Mouse (Mus musculus): ENCODE data around the gene Abcg1.

The Abcg1 gene

DNA sequence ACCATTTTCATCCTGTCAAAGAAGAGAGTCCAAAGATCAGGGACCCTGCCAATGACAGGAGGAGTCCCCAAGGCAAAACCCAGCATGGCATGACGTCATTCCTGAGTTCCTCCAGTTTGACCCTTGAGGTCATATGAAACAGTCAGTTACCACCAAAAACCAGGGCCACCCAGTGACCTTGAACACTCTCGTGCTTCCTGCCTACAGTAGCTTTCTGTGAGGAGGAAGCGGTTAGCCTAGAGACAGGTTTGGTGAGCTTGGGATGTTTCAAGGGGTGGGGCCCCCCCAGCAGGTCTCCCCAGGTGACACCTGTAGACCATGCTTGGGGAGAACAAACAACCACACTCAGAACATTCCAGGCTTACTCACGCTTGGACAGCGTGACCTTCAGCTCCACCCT, 20.1 kb downstream of the Abcg1 start:
- intact Hi-C loops (cut with DNase I), result no loop called here

DNA sequence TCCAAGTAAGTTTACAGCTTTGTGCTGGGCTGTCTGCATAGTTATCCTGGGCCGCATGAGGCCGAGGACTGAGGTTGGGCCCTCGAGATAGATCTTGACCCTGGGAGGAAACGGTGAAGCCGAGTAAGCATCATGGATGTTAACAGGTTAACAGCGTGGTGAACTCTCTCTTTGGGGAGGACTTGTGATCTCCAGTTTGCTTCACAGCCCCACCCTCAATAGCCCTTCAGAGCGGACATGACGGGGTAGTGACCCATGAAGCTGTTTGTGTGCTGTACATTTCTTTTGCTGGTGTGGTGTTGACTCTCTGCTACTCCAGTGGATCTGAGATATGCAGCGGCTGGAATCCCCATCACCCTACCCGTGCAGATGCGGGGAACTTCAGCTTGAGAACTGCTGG, 21.1 kb downstream of the Abcg1 start:
- intact Hi-C loops (cut with DNase I), result no loop called here

DNA sequence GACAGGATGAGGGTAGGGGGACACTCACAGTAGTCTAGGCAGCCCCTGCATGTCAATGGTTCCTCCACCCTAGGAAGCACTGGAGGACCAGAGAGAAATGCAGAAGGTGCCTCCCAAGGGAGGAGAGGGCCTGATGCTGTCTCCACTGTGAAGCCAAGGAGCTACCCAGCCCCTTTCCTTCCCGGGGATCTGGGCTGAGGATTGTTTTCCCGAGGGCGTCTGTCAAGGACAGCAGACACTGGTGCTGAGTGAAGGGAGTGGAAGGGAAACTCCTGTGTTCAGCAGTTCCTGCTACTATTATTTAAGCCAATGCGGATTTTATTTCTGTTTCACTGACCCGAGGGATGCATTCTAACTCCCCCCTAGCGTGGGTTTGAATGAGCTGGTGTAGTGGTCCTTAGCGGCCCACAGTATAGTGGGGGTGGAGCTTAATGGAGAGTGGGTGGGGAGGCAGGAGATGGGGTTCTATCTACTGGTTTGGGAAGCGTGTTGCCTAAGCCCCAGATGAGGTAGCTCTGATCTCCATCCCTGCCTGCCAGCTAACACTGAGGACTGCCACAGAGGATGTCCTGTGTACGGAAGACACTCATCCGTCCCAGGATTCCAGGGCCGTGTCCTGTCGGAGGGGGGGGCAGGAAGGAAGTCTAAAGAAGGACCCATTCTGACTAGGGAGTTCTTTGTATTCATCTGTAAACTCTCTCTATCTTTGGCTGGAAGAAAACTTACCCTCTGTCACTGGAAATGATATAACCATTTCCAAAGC, 21.8 kb downstream of the Abcg1 start:
- intact Hi-C loops (cut with DNase I), result no loop called here

DNA sequence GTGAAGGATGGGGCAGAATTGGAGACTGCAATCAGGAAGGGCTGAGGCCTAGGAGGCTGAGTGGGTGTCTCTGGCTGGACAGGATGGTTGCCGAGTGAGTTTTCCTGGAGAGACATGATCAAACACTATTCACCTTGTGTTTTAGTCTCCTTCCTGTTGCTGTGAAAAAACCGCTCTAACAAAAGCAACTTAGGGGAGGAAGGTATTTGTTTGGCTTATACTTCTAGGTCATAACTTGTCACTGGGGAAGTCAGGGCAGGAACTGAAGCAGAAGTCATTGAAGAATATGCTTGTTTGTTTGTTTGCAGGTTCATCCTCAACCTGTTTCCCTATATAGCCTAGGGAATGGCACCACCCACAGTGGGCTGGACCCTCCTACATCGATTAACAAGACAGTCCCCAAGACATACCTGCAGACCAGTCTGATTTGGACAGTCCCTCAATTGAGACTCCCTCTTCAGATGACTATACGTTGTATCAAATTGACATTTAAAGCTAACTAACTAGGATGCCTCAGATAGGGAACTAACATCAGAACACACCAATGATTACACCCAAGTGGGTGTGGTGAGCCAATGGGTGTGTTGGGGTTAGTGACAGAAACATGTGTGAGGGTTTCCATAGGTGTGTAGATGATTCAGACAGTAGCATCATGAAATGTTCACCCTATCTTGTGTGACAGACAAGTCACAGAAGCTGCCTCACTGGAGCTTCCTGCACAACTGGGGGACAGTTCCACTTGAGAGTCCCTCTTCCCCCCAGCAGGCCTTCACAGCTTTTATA, 25.0 kb downstream of the Abcg1 start:
- intact Hi-C loops (cut with DNase I), result no loop called here

DNA sequence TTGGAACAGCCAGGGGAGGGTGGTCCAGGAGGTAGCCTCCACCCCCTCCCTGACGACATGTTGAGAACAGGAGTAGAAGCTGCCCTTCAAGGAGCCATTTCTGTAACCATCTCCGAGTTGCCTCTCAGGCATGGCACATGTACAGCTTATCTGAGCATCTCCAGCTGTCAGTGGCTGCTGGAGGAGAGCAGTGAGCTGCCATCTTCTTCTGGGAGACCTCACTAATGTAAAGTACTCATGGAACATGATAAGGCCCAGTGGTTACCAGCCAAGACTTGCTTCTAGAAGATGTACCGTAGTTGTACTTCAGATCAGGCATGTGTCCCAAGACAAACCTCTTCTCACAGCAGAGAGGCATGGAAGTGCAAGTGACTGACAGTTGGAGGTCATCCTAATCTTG, 28.0 kb downstream of the Abcg1 start:
- intact Hi-C loops (cut with DNase I), result no loop called here

DNA sequence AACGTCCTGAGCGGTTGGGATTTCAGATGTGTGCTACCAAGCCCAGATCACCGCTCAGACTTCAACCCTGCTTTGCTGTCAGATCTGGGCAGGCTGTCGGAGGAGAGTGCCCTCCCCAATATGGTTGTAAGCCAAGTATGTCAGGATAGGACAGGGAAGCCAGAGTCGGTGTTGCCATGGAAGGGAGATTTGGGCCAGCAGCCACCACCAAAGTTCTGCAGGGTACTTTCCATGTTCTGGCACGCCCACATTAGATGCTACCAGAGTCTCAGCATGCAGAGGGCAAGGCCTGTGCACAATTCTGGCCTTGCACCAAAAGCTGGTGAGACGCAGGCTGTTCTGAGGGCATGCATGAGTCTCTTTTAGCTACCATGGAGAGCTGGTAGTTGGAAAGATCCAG, 28.7 kb downstream of the Abcg1 start:
- intact Hi-C loops (cut with DNase I), result no loop called here

DNA sequence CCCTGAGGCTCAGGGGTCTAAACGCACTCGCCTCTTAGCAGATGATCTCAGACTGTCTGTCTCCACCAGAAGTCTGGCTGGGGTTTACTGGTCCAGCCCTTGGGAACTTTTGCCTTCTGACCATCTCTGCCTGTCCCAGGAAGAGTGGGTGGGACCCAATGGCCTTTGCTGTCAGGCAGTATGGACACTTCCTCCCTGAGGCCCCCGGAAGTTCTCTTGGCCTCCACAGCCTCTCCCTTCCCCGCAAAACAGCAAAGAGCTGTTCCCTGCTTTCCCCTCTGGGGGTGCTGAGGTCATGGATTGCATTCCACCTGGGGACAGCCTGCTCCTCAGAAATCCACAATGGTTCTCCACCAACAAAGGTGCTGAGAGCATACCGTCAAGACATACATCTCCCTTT, 31.2 kb downstream of the Abcg1 start:
- intact Hi-C loops (cut with DNase I), result no loop called here

DNA sequence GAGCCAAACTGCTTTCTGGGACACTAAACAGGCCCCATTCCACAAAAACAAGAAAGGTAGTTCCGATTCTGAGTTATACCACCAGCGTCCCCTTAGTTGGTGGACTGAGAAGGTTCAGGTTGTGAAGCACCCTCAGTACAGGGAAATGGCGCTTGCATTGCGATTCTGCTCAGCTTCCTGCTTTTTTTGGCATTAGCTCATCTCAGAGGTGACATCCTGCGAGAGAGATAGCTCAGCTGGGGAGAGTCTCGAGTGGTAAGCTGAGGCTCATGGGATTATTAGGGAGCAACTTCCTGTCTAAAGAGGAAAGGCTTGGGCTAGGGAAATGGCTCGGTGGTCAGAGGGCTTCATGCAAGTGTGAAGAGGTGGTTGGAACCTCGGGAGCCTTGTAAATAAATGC, 32.4 kb downstream of the Abcg1 start:
- intact Hi-C loops (cut with DNase I), result no loop called here

DNA sequence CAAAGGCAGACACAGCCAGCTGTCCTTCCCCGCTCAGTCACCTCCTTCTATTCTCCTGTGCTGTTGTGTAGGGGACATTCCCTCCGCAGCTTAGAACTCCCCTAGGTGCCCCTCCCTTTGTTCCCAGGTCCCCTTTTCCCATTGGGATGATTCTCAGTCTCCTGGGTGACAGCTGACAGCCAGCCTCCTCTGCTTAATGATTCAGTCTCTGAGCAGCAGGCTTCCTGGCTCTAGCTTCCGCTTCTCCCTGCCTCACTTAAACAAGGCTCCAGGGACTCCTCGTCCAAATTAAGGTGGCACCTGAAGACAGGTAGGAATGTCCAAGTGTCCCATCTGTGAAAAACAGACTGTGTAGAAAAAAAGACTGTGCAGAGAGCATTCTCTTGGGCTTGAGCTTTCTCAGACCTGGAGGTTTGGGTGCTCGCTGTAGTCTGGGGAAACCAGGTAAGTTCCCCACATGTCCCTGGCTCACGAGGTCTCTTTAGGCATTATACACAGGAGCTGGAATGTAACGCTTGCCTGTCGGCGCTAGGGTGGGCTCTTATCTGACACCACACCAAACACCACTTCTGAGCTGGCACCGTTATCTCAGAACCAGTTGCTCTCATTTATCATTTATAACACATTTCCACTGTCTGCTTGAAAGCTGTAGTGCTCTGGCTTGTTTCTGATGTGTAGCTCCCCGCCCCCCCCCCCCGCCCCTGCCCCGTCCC, 33.7 kb downstream of the Abcg1 start:
- intact Hi-C loops (cut with DNase I), result no loop called here

DNA sequence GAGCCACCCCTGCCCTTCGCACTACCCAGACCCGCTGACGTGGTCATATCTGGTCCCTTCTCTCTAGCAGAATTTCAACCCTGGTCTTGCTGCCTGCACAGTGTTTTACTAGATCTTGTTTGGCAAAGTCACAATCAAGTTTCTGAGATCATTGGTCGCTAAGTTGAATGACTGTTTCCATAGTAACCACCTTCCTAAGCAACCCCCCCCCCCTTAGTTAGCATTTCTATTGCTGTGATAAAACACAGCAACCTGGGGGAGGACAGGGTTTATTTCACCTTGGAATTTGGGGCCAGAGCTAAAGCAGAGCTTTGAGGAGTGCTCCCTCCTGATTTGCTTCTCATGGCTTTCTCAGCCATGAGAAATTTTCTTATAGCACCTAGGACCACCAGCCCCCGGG, 37.3 kb downstream of the Abcg1 start:
- intact Hi-C loops (cut with DNase I), result no loop called here

DNA sequence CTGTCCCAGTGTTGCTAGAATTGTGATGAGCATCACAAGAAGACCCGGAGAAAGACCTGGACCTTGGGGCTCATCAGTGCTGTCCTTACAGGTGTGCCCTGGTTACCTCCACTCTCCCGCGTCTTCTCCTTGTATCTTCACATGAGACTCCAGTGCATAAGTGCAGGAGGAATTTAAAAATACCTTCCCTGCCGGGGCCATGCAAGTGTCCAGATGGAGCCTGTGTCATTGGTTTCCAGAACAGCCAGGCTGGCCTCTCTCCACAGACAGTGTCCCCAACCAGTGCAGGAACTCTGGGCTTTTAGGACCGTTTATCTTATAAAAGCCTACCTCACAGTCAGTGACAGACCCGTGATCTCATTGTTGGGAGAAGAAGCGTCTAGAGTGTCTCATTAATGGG, 38.1 kb downstream of the Abcg1 start:
- intact Hi-C loops (cut with DNase I), result no loop called here

DNA sequence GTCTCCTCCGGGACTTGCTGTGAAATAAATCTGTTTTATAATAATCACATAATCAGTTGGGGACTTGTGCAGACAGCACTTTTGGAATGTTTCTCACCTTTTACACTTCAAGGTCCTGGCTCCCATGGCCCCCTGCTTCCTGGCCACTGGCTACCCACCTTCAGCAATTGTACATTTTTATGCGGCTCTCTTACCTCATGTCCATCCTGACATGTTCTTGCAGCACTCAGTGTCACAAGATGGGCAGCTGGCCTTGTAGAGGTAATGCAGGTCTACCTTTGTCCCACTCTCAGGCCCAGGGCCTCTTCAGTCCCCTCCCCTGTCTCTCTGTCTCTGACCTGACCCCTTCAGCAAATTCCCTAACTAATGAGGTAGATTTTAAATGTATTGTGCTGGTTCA, 39.4 kb downstream of the Abcg1 start:
- intact Hi-C loops (cut with DNase I), result no loop called here

DNA sequence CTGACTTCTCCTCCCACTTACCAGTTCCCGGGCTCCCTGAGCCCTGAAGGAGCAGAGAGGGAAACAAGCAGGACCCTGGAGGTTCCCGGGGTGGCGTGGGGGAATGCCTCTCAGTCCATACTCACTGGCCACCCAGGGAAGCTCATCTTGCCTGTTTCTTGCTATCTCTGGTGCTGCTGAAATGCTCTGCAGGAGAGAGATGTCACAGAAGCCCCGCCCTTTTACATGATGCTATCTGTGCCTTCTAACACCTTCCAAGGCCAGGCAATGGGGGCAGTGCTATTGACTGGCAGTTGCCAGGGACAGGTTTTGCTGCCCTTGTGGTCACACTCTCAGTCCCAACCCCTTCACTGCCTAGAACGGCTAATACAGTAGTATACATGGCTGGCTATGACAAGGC, 41.3 kb downstream of the Abcg1 start:
- intact Hi-C loops (cut with DNase I), result no loop called here

DNA sequence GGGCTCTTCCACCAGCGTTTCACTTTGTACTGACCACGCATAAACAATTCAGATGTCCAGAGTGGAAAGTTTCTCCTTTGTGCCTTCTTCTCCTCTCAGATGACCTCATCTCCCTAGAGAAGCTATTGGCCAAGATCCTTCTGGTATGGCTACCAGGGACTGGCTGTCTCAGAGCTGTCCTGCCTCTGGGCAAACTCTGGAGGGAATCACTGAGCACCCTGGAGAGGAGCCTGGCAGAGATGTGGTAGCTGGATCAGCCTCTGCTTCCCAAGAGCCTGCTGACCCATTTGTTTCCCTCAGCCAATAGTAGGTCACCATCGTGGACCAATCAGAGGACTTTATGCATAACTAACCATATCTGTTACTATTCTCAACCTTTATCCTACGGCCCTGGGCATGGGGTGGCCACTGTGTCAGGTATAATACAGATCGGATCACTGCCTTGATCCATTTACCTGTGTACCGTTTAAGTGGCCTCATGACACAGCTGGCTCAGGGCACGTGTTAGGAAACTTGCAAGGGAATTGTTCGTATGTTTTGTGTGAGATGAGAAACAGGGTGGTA, 45.6 kb downstream of the Abcg1 start:
- intact Hi-C loops (cut with DNase I), result no loop called here

DNA sequence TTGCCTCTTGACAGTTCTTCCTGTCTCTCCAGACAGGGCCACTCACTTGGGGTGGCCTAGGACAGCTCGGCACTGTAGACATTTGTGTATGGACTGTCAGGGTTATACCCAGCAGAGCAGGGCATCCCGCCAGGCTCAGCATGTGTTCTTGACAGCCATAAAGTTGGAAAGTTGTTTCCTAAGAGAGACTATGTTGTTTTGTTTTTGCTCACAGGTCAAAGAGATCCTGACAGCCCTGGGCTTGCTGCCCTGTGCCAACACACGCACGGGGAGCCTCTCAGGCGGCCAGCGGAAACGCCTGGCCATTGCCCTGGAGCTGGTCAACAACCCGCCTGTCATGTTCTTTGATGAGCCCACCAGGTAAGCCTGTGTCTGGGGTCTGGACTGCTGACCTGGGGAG, 46.3 kb downstream of the Abcg1 start:
- intact Hi-C loops (cut with DNase I), result no loop called here

DNA sequence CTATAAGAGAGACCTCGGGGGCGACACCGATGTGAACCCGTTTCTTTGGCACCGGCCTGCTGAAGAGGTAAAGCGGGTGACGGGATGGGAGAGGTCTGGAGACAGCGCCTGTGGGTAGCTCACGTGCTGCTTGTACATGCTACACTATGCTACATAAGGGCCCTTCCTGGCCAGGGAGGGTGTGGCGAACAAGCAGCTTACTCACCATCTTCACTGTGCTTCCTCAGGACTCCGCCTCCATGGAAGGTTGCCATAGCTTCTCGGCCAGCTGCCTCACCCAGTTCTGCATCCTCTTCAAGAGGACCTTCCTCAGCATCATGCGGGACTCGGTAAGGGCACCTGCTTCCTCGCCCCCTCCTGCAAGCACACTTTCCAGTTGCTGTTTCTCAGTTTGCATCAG, 50.9 kb downstream of the Abcg1 start:
- intact Hi-C loops (cut with DNase I), result no loop called here

DNA sequence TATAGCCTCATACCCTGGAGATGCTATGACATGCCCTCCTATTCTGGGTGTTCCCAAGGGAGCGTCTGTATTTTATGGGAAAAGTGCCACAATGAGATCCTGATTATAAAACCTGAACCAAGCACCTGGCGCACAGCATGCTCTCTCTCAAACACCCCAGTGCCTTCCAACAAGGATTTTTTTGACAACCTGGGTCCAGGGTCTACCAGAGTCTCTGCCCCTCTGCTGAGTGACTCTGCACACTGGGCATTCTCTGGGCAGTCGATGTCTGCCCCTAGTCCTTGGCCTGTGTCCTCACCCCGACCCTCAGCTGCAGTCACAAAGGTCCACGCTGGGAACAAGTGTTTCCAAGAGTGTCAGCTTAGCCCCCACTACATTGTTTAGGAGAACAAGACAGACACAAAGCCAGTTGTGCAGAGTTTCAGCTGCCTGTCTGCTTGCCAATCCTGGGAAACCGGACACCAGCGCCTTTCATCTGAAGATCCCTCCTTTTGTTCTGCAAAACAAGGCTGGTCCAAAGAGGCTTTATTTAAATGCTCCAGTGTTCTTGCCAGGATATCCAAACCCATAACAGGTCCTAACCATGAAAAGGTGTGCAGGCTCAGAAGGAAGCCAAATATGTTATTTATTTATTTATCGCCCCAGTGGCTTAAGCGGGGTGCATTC, 55.8 kb downstream of the Abcg1 start:
- intact Hi-C loops (cut with DNase I), result no loop called here

DNA sequence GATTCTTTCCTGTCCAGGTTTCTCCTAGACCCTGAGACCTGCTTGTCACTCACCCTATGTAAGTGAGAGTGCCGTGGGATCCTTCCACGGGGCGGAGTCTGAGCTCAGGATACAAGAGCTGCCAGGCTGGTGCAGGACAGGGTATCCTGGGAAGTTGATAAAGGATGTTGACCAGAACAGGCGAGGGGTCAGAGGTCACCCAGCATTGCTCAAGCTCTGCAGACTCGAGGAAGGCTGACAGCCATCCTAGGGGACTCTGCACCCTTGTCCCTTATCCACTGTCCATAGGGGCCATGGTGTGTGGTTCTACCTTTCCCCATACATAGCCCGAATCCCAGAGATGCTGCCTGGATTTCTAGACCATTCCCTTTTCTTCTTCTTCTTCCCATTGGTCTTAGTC, 58.6 kb downstream of the Abcg1 start:
- intact Hi-C loops (cut with DNase I), result no loop called here

DNA sequence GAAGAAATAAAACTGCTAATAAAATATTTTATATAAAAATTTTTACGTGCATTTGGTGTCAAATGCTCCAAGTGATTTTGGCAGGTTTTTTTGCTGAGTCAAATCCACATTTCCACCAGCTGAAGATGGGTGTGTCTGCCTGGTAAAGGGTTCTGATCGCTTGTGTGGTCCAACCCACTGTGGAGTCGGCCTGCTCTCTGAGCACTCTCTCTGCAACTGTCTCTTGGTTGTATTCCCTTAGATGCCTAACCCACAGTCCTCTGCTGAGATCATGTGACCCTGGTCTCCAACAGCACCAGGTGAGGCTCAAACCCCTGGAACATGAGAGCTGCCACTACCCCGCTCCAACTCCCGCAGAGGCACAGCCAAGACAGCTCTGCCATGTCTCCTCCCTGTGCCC, 60.5 kb downstream of the Abcg1 start:
- intact Hi-C loops (cut with DNase I), result loop anchor here (2.0 kb wide), 1 partner anchor 99 kb away; no protein-coding TSS in a partner anchor

DNA sequence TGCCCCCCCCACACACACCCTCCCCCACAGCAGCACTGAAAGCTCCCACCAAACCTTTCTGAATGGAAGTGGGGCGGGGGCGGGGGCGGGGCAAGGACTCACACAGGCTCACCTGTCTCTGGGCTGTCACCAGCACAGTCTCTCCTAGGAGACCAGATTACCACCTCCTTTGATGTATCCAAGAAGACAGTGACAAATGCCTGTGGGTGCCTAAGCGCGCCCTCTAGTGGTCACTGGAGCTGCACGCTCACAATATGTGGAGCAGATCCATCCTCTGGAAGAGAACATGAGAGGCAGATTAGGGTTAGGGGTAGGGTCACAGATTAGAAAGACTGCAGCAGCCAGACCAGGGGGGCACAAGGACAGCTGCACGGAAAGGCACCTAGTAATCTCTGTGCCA, 62.0 kb downstream of the Abcg1 start:
- intact Hi-C loops (cut with DNase I), result loop anchor here (2.0 kb wide), 1 partner anchor 101 kb away; no protein-coding TSS in a partner anchor

DNA sequence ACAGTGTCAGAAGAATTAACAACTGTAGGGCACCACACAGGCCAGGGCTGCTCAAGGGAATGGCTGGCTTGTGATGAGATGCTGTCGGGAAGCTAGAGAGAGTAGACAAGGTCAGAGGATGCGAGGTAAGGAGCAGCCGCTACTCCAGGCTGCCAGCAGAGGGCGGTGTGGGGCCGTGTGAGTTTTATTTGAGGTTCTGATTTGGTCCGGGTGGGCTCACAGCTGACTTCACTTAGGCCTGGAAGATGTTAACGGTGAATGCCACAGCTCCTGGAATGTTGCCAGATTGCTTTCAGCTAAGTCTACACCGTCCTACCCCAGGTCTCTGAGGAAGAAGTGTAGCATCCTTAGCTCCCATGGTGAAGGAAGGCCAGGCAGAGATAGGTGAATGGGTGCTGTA, 64.5 kb downstream of the Abcg1 start:
- intact Hi-C loops (cut with DNase I), result no loop called here

All from adrenal gland (tissue).